Mouse (Mus musculus) cerebellum, postnatal 14 days (tissue): ENCODE measurements around the gene Sphk2.

Experiments used
- DNase-seq, 2 experiments: peaks; one replicate each; pipeline ENCODE4 v3.0.0; 2021; ENCODE audit warnings: mixed read lengths in 2 of 2

Sphk2 gene

DNA sequence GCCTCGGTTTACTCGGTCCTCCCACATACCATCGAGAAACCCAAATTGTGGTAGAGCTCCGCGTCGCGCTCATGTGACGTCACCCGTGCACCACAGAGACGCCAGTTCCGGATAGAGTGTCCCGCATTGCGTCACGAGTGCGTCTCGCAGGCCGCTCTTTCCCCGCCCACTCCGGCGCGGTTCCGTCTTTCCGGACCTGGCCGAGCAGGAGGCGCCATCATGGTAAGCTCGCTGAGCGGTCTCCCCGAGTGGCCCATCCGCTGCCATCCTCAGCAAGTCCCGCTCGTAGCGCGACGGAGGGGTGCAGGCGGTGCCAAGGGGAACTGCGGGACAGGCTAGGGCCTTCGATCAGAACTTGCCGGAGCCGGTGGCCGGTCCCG, at the start of gene Sphk2:
Gene Sphk2, minus strand, starts transcription at position 85 of the 380 bp plus-strand sequence.
- peak; percentile 99 for DNase-seq

DNA sequence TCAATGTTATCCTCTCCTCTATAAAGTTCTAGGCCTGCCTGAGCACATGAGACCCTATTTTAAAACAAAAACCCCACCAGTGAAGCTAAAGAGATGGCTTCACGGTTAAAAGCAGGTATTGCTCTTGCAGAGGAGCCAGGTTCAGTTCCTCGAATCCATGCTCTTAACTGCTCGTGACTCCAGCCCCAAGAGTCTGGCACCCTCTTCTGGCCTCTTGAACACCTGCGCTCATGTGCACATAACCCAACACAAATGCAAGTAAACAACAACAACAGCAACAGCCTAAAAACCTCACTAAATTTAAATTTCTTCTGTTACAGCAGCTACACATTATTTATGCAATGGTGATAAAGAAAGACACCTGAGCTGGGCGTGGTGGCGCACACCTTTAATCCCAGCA, 49.7 kb upstream of the Sphk2 start:
- DNase-seq, result no peak

DNA sequence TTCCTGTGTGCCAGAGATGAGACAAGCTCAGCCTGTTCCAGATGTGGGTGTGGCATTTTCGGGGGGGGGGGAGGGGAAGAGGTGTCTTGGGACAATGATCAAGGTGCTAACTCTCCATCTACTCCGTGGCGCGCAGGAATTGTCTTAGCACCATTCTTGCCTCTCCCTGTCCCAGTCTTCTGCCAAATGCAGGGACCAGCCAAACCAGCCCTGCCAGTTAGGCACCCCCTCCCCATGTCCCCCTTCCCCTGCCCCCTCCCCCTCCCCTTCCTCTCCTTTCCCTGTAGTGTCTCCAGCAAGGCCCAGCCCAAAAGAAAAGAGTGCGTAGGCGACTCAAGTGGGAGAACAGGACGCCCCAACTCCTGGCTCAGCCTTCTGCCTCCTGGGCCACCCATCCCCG, 49.0 kb upstream of the Sphk2 start:
- no peak for DNase-seq

DNA sequence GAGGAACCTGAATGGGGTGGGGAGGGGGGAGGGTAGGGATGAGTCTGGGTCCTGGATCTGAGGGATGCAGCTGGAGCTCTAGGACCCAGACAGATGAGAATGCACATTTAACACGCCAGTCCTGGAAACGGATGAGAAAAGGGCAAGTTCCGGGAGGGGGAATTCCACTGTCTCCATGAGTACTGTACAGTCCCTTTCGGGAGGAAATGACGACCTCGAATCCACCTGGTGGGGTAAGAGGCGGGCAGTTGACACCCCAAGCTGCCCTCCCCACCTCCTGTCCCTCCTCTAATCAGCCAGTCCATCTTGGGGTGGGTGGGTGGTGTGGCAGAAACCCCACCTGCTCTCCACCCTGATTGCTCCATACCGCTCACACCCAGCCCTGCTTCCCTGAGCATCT, 48.2 kb upstream of the Sphk2 start:
- no peak for DNase-seq

DNA sequence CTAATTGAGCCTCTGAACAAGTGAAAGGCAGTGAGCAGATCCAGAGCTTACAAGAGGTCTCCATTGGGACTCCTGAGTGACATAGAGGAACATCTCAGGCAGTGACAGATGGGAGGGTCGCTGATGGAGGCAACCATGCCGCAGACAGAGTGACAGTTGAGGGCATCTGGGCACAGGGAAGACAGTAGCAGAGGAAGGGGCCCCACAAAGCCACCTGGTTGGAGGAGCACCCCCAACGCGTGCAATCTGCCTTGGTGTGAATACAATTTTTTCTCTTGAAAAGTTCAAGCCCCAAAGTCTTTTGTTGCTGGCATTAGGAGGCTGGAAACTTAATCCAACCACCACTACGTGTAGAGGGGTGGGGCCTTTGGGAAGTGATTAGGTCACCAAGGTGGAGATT, 42.3 kb upstream of the Sphk2 start:
- DNase-seq, result no peak

DNA sequence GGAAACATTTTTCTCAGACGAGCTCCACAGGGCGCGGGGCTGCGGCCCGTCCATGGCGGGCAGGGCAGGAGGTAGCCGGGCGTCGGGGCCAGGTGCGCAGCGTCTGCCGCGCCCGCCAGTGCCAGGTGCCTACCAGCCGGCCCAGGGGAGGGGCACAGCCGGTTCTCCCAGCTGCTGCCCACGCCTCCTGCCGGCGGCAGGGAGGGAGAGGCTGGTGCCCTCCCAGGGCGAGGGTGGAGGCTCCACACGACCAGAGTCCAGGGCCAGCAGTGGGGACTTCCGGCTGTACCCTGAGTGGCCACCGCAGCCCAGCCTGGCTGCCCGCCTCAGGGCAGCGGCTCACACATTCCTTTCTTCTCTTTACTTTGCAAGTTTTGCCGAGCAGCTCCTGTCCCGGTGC, 41.6 kb upstream of the Sphk2 start:
- DNase-seq, result no peak

DNA sequence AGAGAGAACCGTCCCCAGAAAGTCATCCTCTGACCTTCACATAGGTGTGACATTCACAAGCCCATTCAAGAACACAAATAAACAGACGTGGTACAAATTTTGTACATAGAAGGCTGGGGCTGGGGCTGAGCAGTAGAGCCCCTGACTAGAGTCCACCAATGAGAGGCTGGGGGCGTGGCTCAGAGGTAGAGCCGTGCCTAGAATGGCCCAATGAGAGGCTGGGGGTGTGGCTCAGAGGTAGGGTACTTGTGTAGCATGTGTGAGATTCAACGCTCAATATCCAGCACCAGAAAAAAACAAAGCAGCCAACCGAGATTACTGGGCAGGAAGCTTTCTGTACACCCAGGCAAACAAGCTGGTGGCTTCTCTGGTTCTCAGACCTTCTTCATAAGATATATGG, 37.9 kb upstream of the Sphk2 start:
- no peak for DNase-seq

DNA sequence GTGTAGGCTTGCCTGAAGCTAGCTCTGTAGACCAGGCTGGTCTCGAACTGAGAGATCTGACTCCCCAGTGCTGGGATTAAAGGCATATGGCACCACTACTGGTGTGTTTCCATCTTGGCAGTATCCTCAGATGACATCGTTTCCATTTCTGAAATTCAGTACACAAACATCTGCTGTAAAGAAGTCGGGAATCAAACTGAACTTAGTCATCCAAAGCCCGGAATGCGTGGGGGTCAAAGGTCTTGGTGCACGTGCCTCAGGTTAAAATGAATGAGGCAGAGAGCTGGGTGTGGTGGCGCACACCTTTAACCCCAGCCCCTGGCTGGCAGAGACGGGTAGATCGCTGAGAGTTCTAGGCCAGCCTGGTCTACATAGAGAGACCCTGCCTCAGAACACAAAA, 32.4 kb upstream of the Sphk2 start:
- DNase-seq, result no peak

DNA sequence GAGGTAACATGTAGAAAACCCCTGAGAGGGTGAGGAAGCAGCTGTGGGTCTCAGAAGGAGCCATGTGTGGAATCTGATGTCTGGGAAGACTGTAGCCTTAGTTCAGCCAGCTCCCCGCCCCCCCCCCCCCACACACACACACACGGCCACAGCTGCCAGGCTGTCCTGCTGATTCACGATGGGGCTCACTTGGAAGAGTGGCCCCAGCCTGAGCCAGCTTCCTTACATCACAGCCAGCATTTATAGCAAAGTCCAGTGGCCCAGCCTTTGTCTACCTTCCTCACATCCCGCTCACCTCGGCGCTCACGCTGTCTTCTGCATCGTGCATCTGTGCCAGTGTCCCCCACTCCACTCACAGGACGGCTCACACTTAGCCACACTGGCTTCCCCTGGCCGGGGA, 31.6 kb upstream of the Sphk2 start:
- no peak for DNase-seq

DNA sequence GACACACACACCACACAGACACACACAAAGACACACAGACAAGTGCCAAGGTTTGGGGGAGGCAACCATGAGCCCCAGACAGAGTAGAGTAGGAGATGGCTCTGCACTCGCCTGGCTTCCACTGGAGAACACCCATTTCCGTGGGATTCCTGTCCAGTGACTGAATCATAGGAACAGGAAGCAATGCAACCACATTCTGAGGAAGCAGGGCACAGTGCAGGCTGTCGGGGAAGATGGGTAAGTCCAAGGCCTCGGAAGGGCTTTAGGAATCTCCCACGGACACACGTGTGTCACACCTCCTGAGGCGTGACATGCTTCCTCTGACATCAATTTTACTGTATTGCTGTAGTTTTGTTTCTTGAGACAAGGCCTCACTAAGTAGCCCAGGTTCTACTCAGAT, 30.3 kb upstream of the Sphk2 start:
- no peak for DNase-seq

DNA sequence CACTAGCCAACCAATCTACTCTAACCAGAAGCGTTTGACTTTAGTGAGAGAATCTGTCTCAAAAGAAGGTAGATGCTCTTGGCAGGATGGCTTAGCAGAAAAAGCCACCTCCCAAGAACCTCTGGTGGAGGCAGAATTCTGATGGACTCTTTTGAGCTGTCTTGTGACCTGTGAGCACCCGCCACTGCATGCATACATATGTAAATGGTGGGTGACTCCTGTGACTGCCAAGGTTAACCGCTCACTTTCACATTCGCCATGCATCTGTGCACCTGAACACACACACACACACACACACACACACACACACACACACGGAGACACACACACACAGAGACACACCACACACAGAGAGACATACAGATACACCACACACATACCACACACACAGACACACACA, 29.6 kb upstream of the Sphk2 start:
- no peak for DNase-seq

DNA sequence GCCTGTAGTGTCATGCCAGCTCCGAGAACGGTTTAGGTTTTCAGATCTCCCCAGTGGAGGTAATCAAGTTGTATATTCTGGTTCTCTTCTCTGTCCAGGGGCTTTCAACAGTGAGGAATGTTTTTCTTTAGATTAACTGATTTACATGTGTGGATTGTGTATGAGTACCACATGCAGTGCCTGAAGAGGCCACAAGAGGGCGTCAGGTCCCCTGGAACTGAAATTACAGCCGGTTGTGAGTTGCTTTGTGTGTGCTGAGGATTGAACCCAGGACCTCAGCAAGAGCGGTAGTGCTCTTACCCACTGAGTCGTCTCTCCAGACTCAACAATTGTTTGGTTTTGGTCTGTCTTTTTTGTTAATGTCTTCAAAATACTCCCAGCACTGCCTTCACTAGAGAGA, 28.7 kb upstream of the Sphk2 start:
- no peak for DNase-seq

DNA sequence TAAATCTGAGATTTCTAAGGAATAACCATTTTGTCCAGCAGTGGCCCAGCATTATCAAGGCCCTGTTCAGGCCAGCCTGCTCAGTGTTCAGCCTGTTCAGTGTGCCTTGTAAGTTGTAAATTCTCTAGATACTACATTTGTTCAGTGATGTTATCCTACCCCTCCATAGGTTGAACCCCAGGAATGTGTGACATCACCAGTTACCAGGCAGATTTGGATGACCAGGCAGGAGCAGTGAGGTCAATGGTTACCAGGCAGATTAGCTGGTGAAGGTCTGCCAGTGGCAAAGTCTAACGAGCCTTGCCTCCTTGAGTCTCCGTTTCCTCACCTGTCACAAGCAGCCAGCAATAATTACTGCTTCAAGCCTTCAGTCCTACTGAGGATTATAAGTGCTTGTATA, 26.6 kb upstream of the Sphk2 start:
- DNase-seq, result peak; percentile 85 to 97

DNA sequence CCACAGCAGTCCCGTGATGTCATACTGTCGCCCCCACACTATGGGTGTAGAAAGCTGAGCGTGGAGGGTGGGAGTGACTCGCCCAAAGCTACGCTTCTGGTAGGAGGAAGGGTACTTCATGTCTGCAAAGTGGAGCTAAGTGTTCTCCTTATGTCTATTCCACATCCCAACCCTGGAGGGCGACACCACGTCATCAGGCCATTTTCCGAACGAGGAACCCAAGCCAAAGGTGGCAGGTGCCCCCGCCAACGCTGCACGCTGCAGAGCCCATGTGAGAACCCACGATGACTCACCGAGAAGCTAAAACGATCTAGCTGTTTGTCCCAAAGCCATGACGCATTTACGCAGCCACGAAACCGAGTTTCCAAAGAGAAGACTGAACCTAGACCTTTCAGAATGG, 24.5 kb upstream of the Sphk2 start:
- DNase-seq, result peak; percentile 53 to 80

DNA sequence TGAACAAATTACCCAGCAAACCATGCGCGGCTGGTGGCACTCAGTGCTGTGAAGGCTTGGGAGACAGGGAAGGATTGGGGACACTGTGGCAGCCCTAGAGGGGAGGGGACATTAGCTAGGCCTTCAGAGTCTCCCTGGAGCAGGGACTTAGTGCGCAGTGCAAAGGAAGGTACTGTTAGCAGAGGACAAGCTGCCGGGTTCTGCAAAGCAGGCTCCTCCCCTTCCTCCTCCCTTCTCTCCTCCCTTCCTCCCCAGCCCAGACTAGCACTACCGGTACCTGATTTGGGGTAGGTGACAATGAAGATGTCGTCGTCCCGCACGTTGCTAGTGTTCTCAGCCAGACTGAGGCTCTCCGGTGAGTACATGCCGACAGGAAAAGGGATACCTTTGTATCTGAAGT, 24.0 kb upstream of the Sphk2 start:
- no peak for DNase-seq

DNA sequence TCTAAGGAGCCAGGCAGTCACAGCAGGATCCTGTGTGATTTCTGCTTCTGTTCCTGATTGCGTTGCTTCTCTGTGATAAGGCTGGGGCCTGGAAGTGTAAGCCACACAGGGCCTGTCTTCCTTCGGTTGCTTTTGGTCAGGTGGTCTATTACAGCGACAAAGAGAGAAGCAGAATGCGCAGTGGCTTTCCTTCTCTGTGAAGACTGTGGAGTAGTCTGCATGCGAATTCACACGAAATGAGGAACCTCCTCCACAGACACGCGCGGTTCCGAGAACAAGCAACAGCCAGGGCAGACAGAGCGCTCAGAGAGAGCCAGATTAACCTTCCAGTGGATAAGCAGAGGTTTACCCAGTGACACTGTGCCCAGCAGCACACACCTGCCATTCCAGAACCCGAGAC, 23.5 kb upstream of the Sphk2 start:
- DNase-seq, result no peak

DNA sequence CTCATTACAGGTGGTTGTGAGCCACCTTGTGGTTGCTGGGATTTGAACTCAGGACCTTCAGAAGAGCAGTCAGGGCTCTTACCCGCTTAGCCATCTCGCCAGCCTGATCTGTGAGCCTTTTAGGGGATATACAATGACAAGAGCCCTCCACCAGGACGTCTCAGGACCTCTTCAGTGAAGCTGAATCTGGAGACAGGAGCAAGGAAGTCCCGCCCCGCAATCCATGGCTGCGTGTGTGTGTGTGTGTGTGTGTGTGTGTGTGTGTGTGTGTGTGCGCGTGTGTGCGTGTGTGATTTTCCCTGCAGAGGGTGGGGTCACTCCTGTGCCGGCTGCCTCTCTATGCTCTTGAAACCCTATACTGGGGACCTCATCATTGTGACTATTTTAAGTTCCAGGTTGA, 22.0 kb upstream of the Sphk2 start:
- no peak for DNase-seq

DNA sequence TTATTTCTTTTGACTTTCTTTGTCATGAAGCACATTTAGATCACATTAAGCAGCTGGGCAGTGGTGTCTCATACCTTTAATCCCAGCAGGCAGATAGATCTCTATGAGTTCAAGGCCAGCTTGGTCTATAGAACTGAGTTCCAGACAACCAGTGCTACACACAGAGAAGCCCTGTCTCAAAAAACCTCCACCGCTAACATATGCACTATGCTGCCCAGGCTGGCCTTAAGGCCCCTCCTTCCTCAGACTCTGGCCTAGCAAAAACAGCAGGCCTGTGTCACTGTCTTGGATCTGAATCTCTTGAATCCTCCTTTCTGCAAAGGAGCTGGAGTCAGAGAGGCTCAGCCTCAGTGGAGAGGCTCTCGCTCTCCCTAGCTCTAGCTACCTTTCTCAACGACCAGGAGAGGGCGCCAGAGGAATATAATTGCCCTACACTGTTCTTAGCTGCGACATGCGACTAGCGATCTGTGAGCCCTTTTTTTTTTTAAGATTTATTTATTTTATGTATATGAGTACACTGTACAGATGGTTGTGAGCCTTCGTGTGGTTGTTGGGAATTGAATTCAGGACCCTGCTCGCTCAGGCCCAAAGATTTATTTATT, 21.5 kb upstream of the Sphk2 start:
- peak; percentile 92 to 94 for DNase-seq

DNA sequence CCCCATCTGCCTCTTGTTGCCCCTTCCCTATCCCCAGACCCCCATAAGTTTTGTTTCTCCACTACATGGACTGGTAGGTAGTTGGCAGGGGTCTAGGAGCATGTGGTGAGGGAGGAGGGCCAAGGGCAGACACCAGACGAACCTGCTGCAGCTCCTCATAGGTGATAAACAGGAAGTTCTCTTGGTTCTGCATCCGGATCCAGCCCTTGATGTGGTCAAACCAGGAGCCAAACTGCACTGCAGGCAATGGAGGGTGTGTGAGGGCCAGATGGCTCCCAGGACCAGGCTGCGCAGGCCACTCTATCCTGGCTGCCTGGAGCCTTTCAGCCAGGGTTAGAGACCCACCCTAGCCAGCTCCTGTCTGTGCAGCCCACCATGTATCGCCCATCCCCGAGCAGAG, 15.7 kb upstream of the Sphk2 start:
- DNase-seq, result no peak

DNA sequence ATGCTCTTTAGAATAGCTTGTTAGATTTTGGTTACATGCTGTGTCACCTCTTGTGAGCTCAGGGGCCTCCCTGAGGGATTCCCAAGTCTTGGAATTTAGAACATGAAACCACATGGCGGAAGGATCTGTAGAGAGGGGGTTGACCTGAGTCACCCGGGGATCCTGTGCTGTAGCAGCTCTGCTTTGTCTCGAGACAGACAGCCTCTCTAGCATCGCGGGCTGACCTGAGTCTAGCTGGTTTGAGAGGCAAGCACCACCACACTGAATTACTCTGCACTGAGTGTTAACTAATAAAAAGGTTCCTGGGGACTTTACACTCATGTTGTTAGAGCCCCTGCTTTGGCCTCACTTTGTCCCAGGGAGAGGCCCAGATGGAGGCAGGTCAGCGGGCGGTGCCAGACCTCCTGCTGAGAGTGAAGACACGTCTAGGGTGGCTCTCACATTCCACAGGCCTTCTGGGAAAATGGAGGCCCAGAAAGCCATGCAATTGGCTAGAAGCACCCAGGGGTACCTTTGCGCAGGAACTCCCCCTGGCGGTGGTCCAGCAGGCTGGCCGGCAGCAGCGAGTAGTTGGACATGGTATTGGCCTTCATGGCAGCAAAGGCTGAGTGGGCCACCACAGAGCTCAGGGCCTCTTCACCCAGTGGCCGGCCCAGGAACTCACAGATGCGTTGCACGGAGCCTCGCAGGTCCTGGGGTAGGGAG, 13.1 kb upstream of the Sphk2 start:
- peak; percentile 47 to 69 for DNase-seq

DNA sequence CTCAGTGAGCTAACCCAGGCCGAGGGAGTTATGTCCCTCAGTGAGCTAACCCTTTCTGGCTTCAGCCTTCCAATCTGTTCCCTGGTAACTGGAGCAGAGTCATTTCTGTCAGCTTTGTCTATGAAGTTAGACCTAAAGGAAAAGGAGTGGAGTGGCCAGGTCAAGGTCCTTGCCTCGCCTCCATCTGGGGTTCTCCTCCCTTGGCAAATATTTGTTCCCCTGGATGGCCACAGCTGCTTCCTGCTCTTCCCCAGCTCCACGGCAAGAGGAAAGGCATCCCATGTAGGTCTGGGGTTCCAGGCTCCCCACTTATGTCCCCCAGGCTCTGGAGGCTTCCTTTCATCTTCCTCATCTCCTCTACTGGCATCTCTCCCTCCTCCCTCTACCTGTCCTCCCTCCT, 9.8 kb upstream of the Sphk2 start:
- DNase-seq, result no peak

DNA sequence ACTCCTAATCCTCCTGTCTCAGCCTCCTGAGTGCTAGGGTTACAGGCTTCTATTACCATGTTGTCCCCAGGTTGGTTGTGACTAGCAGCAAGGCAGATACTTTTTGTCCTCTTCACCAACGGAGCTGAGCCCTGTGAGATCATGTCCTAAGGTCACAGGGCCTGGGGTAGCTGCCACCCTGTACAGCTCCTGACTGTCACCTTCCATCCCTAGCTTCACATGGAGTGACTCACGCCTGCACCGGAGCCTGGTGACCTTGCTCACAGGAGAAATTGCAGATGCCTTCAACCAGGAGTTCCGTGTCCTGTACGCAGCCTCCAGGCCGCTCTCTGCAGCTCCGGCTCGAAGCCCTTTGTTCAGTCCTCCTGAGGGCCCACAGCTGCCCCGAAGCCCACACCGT, 8.6 kb upstream of the Sphk2 start:
- no peak for DNase-seq

DNA sequence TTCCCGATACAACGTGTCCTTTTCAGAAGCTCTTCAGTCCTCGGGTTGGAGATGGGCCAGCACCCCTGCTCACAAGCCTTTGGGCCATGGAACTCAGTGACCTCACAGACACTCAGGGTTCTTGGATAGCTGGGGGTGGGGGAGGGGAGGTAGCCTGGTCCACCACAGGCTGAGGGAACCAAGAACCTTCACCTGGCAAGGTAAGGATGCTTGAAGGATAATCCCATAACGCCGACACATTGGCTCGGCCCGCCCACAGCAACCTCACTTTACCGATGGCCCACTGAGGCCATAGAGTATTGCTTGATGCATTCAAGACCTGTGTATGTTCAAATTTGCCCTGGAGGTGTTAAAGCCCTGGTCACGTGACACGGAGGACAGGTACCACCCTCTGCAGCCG, 7.9 kb upstream of the Sphk2 start, which contains the start of gene Spaca4:
Gene Spaca4, minus strand, starts transcription at position 101 of the 400 bp plus-strand sequence.
- peak in 1 of 2 experiments; percentile 29 for DNase-seq

DNA sequence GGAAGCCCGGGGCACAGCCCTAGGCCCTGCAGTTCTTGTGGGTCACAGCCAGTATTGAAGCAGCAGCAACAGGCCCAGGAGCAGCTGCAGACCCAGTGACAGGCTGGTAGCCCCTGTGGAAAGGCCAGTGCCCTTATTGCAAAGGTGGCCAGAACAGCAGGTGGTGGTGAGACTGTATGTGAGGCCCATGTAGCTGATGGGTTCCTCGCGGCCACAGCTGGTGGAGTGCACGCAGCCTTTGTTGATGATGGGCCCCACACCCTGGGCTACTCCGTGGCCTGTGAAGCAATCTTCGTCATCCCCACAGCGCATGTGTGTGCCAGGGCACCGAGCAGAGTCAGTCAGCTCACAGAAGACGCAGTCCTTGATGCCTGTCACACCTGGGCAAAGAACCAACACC, 7.3 kb upstream of the Sphk2 start:
- no peak for DNase-seq

DNA sequence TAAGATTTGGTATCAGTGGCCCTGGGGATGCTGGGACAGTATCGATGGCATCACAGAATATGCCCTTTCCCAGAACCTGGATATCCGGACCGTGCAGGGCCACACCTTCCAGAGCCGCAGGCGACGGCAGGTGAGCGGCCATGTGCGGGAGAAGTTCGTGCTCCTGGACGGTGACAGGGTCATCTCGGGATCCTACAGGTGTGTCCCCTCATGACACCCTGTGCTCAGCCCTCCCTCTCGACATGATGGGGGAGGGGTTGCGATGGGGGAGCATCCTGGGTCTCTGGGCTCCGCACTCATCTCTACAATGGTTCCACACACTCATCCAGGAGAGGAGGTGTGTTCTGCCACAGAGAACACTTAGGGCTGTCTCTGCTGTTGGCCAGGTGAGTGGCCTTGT, 6.0 kb upstream of the Sphk2 start:
- no peak for DNase-seq
